Mouse (Mus musculus): ENCODE data around the gene Emid1.

DNA sequence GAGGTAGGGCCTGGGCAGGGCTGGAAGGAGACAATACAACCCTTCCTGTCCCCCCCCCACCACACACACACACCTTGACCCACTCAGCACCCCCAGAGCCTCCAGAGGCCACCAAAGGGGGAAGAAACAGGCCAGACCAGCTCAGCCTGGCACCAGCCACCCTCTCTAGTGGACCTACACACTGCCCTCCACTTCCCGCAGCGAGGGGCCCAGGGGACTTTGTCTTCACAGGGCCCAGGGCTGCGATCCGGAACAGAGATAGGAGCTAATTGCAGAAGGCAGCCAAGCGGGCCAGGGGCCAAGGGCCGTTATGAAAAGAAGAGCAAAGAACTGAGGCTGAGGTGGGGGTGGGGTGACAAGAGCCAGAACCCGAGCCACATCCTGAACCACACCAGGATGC, 2.8 kb downstream of the Emid1 start:
- TF ChIP-seq CTCF (IDR thresholded peaks at IDR 0.05; ENCODE audit: borderline replicate concordance, insufficient read depth, low read depth, low read length) (no peak), POLR2A (IDR thresholded peaks at IDR 0.05; ENCODE audit: borderline replicate concordance, insufficient read depth, low read length) (no peak)
